Mouse (Mus musculus) ovary, adult 18-20 months (tissue): Measurements from ENCODE around the gene Arl4a.

Experiments used
- DNase-seq: peaks from one replicate; pipeline ENCODE4 v3.0.0; 2022; ENCODE audit warnings: low spot score, mixed read lengths

Arl4a gene

GRCm38 (mm10) chr12:39957931-39958671, 79.7 kb downstream of the Arl4a start:
- DNase-seq = peak; percentile 8

GRCm38 (mm10) chr12:39956396-39956795, 81.4 kb downstream of the Arl4a start:
- peak; percentile 14 for DNase-seq
